Mouse (Mus musculus): Measurements from ENCODE around the gene Prelid1.

GRCm38 (mm10) chr13:55339259-55339658, 19.0 kb downstream of the Prelid1 start:
- TF ChIP-seq CTCF (IDR thresholded peaks at IDR 0.05; ENCODE audit: control insufficient read depth, insufficient read depth, insufficient read length) (no peak), USF1 (IDR thresholded peaks at IDR 0.05; ENCODE audit: low read depth) (peak; percentile 60)
